In genomic region chr9:117379448-117379983, GRCm38 (mm10) we compare ENCODE assay signal across 17 mouse cellular contexts.
DNase-seq lines count a peak whose midpoint lies in the region; ATAC-seq and TF ChIP-seq lines count a peak whose summit lies in the region.
"Had no signal": no experiment of that assay in that cellular context is flagged by ENCODE, and none has a peak within 500 bp of the region (broad histone marks: within the 10 kb centered on the region; RNA-seq: fewer than 3 reads in every experiment).

No protein-coding gene starts in this region.

- WGBS in embryonic facial prominence, embryonic 15.5 days = 41% methylated on average over 16 of the region's 16 CpGs

- H3K27ac ChIP-seq in gastrocnemius, adult 2 months = peak overlapping the region; percentile 46; the same call in 1 of the 2 replicates
- peak overlapping the region; percentile 59; the same call in 1 of the 2 replicates for H3K27ac ChIP-seq in embryonic facial prominence, embryonic 15.5 days (replicated peaks)
- H3K27ac ChIP-seq: heart, embryonic 15.5 days; hindbrain, embryonic 12.5 days; intestine, embryonic 15.5 days; midbrain, embryonic 15.5 days had no signal

- no peaks in the 10 kb centered on the region for H3K9me3 ChIP-seq in embryonic facial prominence, embryonic 15.5 days (replicated peaks)
- H3K9me3 ChIP-seq: heart, embryonic 15.5 days; hindbrain, embryonic 12.5 days; intestine, embryonic 15.5 days; midbrain, embryonic 15.5 days had no signal

- intact Hi-C loops in gastrocnemius, adult 2 months (cut with DNase I) = no loop called here

- TF ChIP-seq CTCF in gastrocnemius, adult 2 months (IDR thresholded peaks at IDR 0.05) = no peak

- H3K4me3 ChIP-seq in gastrocnemius, adult 2 months = no peak overlapping the region
- H3K4me3 ChIP-seq in embryonic facial prominence, embryonic 15.5 days (replicated peaks) = no peak overlapping the region
- H3K4me3 ChIP-seq: heart, embryonic 15.5 days; hindbrain, embryonic 12.5 days; intestine, embryonic 15.5 days; midbrain, embryonic 15.5 days had no signal

- no peak overlapping the region for H3K4me2 ChIP-seq in embryonic facial prominence, embryonic 15.5 days (replicated peaks)
- H3K4me2 ChIP-seq: heart, embryonic 15.5 days; hindbrain, embryonic 12.5 days; intestine, embryonic 15.5 days; midbrain, embryonic 15.5 days had no signal

- no peak for ATAC-seq in embryonic facial prominence, embryonic 15.5 days (ENCODE audit: insufficient number of reproducible peaks, low FRiP score, low TSS enrichment, low read depth)
- ATAC-seq: intestine, embryonic 15.5 days; liver, postnatal 0 days; midbrain, embryonic 15.5 days had no signal

- H3K36me3 ChIP-seq in embryonic facial prominence, embryonic 15.5 days = no peaks in the 10 kb centered on the region
- H3K36me3 ChIP-seq: heart, embryonic 15.5 days; hindbrain, embryonic 12.5 days; intestine, embryonic 15.5 days; midbrain, embryonic 15.5 days had no signal

- H3K27me3 ChIP-seq in embryonic facial prominence, embryonic 15.5 days = no peaks in the 10 kb centered on the region
- H3K27me3 ChIP-seq: heart, embryonic 15.5 days; hindbrain, embryonic 12.5 days; intestine, embryonic 15.5 days had no signal

- peaks cover 34% of the 10 kb centered on the region for H3K4me1 ChIP-seq in embryonic facial prominence, embryonic 15.5 days
- H3K4me1 ChIP-seq: heart, embryonic 15.5 days; hindbrain, embryonic 12.5 days had no signal

- no peak for DNase-seq in gastrocnemius, adult 2 months
- no peak for DNase-seq in gastrocnemius, adult 18-20 months (ENCODE audit: low spot score)
- DNase-seq in kidney, postnatal 10 days = peak; percentile 37
- DNase-seq in yolk sac, embryonic 10.5 days (ENCODE audit: low spot score) = peak; percentile 28
- no peak for DNase-seq in spleen, adult 12 weeks (ENCODE audit: low spot score)
- no peak for DNase-seq in spleen, postnatal 36 days (ENCODE audit: low spot score in 2 of 2)
- no peak for DNase-seq in thymus, postnatal 10 days (ENCODE audit: low spot score in 2 of 2)
- DNase-seq: adrenal gland, postnatal 14 days; cerebellum, postnatal 10 days; liver, postnatal 0 days; lung, postnatal 4 days; thymus, adult 18-20 months had no signal

- no peak overlapping the region for H3K9ac ChIP-seq in embryonic facial prominence, embryonic 15.5 days
- H3K9ac ChIP-seq: heart, embryonic 15.5 days; hindbrain, embryonic 12.5 days; intestine, embryonic 15.5 days; liver, postnatal 0 days; midbrain, embryonic 15.5 days had no signal

Comparison
In these comparisons a context has a peak if more than half of its experiments do, and no peak if none do; other contexts are left out.
1. DNase-seq: peak in kidney, postnatal 10 days (single experiment) and yolk sac, embryonic 10.5 days (single experiment); none in gastrocnemius, adult 2 months (single experiment), gastrocnemius, adult 18-20 months (single experiment), spleen, adult 12 weeks (single experiment), spleen, postnatal 36 days (0 of 2) and thymus, postnatal 10 days (0 of 2).